9 mouse cellular contexts compared by ENCODE assay signal in genomic region chr4:152647620-152648019, GRCm38 (mm10).
DNase-seq lines count a peak whose midpoint lies in the region; ATAC-seq and TF ChIP-seq lines count a peak whose summit lies in the region.
"Had no signal": no experiment of that assay in that cellular context is flagged by ENCODE, and none has a peak within 500 bp of the region (broad histone marks: within the 10 kb centered on the region; RNA-seq: fewer than 3 reads in every experiment).

No protein-coding gene starts in this region.

- no peaks in the 10 kb centered on the region for H3K4me1 ChIP-seq in megakaryocyte, embryonic 14.5 days
- H3K4me1 ChIP-seq in limb, embryonic 10.5 days: peaks cover 3% of the 10 kb centered on the region; the same call in 1 of the 2 replicates
- H3K4me1 ChIP-seq: limb, embryonic 15.5 days had no signal

- no peak overlapping the region for H3K27ac ChIP-seq in gastrocnemius, adult 2 months
- no peak overlapping the region for H3K27ac ChIP-seq in limb, embryonic 10.5 days
- H3K27ac ChIP-seq: limb, embryonic 15.5 days had no signal

- no peaks in the 10 kb centered on the region for H3K27me3 ChIP-seq in megakaryocyte, embryonic 14.5 days (replicated peaks)
- no peaks in the 10 kb centered on the region for H3K27me3 ChIP-seq in limb, embryonic 10.5 days (ENCODE audit: low read depth, poor library complexity, severe bottlenecking)
- H3K27me3 ChIP-seq: limb, embryonic 15.5 days had no signal

- no peak for DNase-seq in gastrocnemius, adult 2 months
- no peak for DNase-seq in gastrocnemius, postnatal 36 days
- peak; percentile 72 to 80 for DNase-seq in cerebellum, postnatal 10 days
- peak; percentile 55 for DNase-seq in limb, embryonic 10.5 days (ENCODE audit: low spot score)
- no peak for DNase-seq in urinary bladder, postnatal 25 days (ENCODE audit: low spot score)
- DNase-seq in layer of hippocampus, adult 8-10 months (ENCODE audit: low spot score in 2 of 2): no peak

- peak; percentile 67 for TF ChIP-seq CTCF in gastrocnemius, adult 2 months (IDR thresholded peaks at IDR 0.05)

- WGBS in limb, embryonic 10.5 days: 59% methylated on average over 7 of the region's 7 CpGs

- no peak overlapping the region for H3K4me3 ChIP-seq in gastrocnemius, adult 2 months
- peak overlapping the region; percentile 53 for H3K4me3 ChIP-seq in megakaryocyte, embryonic 14.5 days (replicated peaks)
- H3K4me3 ChIP-seq in limb, embryonic 10.5 days: no peak overlapping the region
- H3K4me3 ChIP-seq: limb, embryonic 15.5 days had no signal

- intact Hi-C loops in gastrocnemius, adult 2 months (cut with DNase I): no loop called here
- intact Hi-C loops in gastrocnemius, postnatal 36 days (cut with DNase I): no loop called here

- H3K9me3 ChIP-seq in megakaryocyte, embryonic 14.5 days: peaks cover 78% of the 10 kb centered on the region
- no peaks in the 10 kb centered on the region for H3K9me3 ChIP-seq in limb, embryonic 10.5 days (replicated peaks)
- H3K9me3 ChIP-seq: limb, embryonic 15.5 days had no signal

- no peaks in the 10 kb centered on the region for H3K36me3 ChIP-seq in megakaryocyte, embryonic 14.5 days (replicated peaks; ENCODE audit: low read length)
- no peaks in the 10 kb centered on the region for H3K36me3 ChIP-seq in limb, embryonic 10.5 days
- H3K36me3 ChIP-seq: limb, embryonic 15.5 days had no signal

- ATAC-seq in megakaryocyte, adult 5-6 weeks (ENCODE audit: poor library complexity, severe bottlenecking): no peak

Comparison
In these comparisons a context has a peak if more than half of its experiments do, and no peak if none do; other contexts are left out.
1. DNase-seq: peak in cerebellum, postnatal 10 days (2 of 2) and limb, embryonic 10.5 days (single experiment); none in gastrocnemius, adult 2 months (single experiment), gastrocnemius, postnatal 36 days (0 of 2), urinary bladder, postnatal 25 days (single experiment) and layer of hippocampus, adult 8-10 months (0 of 2).